Mouse (Mus musculus): Measurements from ENCODE around the gene Gsap. TPM values are rescaled to one million over a fixed set of nuclear protein-coding genes. Genes with fewer than 3 reads are reported as not detected.
"Not testable (repeated sequence)": the region's sequence is repeated elsewhere in the genome, so short reads cannot be mapped to it uniquely, and the experiment has no call there.

The Gsap gene
- total RNA-seq, 4 experiments from 2014 or later: 5.7 to 13.5 (median 9.9) TPM

DNA sequence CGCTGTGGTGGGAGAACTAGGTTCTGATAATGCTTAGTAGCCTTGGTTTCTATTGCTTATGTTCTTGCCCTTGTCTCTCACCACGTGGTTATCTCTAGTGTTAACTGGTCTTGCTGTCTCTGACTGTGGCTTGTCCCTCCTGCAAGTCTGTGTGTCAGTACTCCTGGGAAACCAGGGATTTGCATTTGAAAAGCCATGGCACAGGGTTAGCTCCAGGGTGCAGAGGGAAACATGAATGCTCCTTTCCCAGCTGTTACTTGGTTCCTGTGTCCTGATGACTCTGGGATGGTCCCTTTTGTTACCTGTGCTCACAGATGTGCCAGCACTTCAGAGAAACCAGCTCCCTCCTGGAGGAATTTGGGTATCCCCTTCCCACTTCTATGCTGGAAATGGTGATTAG is 3.0 kb upstream of the Gsap start:
- DNase-seq: not testable (repeated sequence)

DNA sequence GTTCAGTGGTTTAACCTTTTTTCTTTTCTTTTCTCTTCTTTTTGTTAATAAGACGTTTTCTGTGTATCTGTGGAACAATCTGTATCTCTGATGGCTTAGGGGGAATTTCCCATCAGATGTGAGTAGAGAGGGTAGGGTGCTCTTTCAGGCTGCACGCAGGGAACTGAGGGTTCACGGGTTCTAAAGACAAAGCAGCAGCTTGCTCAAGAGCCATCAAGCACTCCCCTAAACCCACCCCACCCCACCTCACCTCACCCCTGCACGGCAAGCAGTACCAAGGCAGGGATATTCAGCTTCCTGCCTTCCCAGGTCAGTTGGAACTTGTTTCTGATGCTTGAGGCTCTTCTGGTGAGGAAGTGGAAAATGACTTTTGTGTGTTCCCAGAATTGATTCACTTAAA is 766 bp downstream of the Gsap start:
- DNase-seq: no peak

DNA sequence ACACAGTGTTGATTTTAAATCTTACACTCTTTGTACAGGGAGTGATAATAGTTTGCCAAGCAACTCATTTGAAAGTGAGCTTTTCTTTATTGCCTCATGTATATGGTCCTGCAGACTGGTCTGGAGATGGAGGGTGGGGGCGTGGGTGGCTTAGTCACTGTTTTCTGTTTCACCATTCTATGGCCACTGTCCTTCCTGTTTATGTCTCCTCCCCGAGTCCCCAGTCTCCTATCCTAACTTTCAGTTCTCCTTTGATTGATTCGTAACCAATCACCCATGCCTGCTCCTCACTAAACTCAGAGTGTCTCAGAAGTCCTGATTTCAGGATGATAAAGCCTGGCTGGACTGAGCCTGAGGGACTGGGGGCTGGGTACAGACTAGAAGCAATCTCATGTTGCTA is 2.4 kb downstream of the Gsap start:
- DNase-seq: no peak

DNA sequence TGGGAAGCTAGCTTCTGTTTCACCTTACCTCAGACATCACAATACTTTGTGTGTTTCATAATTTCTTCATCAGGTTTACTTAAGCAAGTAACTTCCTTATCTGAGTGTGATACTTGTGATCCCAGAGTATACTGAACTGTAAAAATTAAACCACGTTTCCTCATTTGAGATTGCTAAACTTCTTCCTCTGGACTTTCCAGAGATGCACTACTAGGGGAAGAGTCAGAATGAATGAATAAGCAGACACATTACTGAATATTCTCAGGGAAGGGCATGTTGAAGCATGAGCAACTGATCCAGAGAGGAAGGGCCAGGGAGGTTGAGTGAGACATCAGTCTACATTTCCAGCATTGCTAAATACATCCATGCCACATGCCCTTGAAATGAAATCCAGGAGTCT is 3.0 kb downstream of the Gsap start:
- DNase-seq: no peak

- no peak for DNase-seq
Measured at GRCm38 (mm10) chr5:21189460-21189859, 3.4 kb downstream of the Gsap start.

GRCm38 (mm10) chr5:21203504-21203903 is 17.4 kb downstream of the Gsap start:
- DNase-seq: no peak

DNA sequence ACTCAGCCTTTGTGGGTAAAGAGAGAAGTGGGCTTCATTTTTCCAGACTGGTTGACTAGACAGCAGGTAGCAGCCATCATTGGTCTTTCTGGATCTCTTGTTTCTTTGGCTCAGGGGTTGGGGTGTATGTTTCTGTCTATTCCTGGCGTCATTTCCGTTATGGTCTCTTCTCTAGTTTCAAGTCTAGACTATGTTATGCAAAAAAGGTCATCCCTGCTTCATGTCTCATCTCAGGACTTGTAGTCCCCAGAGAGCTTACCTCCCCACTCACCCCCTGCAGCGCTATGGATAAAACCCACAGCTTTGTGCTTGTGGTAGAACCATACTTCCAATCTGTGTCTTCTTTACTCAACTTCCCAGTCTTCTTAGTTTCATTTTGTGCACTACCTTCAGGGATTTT is 18.1 kb downstream of the Gsap start:
- no peak for DNase-seq

- DNase-seq: no peak
Measured at GRCm38 (mm10) chr5:21206014-21206413, 20.0 kb downstream of the Gsap start.

GRCm38 (mm10) chr5:21211406-21211805 is 25.4 kb downstream of the Gsap start:
- DNase-seq: no peak

- no peak for DNase-seq
Measured at GRCm38 (mm10) chr5:21212933-21213332, 26.9 kb downstream of the Gsap start.

GRCm38 (mm10) chr5:21213801-21214200 is 27.7 kb downstream of the Gsap start:
- no peak for DNase-seq

GRCm38 (mm10) chr5:21217453-21218294 is 31.6 kb downstream of the Gsap start:
- no peak for DNase-seq

- no peak for DNase-seq
Measured at GRCm38 (mm10) chr5:21232876-21233275, 46.8 kb downstream of the Gsap start.

DNA sequence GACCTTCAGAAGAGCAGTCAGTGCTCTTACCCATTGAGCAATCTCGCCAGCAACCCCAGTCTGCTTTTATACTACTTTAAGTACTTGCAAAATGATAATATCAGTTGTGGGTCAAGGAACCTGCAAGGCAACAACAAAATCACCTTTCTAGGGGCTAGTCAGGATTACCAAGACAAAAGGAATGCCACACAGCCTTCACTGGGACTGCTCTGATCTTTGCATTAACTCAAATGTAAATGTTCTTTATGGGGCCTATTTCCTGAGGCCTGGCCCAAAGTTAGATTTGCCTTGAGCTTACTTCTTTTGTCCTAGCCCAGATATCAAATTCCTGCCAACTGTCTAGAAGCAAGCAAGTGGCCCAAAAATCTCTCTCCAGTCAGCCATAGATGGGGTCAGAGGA is 58.5 kb downstream of the Gsap start:
- no peak for DNase-seq

DNA sequence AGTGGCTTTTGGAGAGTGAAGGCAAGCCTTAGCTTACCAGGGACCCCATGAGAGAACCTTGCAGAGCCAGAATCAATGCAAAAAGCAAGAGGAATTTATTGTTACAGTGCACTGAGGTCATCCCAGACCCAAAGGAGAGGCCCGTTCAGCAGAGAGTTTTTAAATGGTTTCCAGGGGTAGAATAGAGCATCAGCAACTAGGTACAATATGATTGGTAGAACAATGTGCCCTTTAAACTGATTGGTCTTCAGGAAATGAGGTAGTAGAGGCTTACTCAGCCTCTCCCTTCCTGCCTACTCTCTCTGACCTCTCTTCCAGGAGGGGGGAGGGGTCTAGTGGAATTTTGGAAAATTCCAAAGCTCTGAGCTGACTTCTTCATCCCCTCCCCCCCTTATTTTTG is 59.2 kb downstream of the Gsap start:
- DNase-seq: no peak

- DNase-seq: peak; percentile 64
Measured at GRCm38 (mm10) chr5:21246794-21247193, 60.7 kb downstream of the Gsap start.

DNA sequence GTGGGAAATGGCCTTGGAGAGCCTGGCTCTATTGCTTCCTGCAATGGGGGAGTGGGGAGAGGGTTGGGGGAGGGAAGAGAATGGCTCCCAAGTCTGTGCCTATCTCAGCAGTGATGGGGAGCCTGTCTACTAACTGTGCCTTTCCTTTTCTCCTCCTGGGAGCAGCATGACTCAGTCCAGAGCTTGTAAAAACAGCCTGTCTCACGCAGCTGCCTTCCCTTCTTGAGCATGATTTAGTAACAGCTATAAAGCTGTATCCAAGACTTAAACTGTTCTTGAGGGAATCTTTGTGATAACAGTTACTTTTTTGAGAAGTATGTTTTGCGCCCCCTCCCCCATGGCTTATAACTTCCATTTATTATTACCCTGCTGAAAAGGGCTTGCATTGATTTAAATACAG is 61.9 kb downstream of the Gsap start:
- DNase-seq: no peak

GRCm38 (mm10) chr5:21248834-21249233 is 62.8 kb downstream of the Gsap start:
- DNase-seq: no peak

GRCm38 (mm10) chr5:21254731-21255525 is 68.9 kb downstream of the Gsap start:
- DNase-seq: no peak

- DNase-seq: no peak
Measured at GRCm38 (mm10) chr5:21255551-21256132, 69.6 kb downstream of the Gsap start.

GRCm38 (mm10) chr5:21257126-21257525 is 71.1 kb downstream of the Gsap start:
- no peak for DNase-seq

GRCm38 (mm10) chr5:21257806-21258205 is 71.8 kb downstream of the Gsap start:
- DNase-seq: no peak

DNA sequence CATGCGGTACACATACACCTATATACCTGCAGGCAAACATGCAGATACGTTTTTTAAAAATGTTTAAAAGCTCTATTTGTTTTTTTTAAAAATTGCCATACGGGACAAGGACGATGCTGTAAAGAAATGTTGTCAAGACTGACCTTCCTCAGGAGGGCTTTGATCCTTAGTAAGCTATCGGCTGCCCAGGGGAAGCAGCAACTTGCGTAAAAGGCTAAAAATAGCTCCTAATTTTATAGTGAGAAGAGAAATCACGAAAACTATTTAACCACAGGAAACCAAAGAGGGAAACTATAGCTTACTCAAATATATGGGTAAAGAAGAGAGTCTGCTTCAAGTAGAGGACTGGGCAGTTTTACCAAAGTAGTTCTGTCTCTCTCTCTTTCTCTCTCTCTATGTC is 74.7 kb downstream of the Gsap start:
- no peak for DNase-seq

Measured in adrenal gland, adult 8-10 months (tissue).